Mouse (Mus musculus): ENCODE measurements around the gene Ncoa4. TPM values are rescaled to one million over a fixed set of nuclear protein-coding genes. Genes with fewer than 3 reads are reported as not detected.

The Ncoa4 gene
- polyA plus RNA-seq, 1 experiment from 2014 or later: 126 TPM

DNA sequence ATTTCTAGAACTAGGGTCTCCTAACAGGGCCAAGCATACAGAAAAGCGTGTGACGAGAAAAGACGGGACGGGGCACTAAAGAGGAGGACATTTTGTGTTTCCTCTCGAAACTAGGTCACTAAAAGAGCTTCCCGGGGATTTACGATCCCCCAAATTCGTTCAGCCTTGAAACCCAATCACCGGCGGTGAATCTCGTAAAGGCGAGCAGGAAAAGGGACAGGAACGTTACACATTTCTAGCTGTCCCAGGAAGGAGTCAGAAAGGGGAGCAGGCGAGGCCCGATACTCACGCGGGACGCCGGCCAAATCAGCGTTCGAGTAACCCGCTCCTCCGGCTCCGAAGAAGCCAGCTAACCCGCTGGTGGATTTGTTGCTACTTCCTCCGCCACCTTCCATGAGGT lies 41.7 kb downstream of the Ncoa4 start:
- peaks cover 19% of the 10 kb centered on the region for H3K36me3 ChIP-seq (ENCODE audit: control insufficient read depth, insufficient read depth, low read length)
- peak overlapping the region; percentile 80 for H3K4me2 ChIP-seq (ENCODE audit: low read length)
- H3K4me3 ChIP-seq (replicated peaks; ENCODE audit: low read depth, low read length): peak overlapping the region; percentile 97
- DNase-seq: peak; percentile 24
- H3K4me1 ChIP-seq (ENCODE audit: control insufficient read depth, insufficient read depth, low read length): peaks cover 19% of the 10 kb centered on the region
- H3K27ac ChIP-seq (replicated peaks; ENCODE audit: low read depth, low read length): no peak overlapping the region
- no peaks in the 10 kb centered on the region for H3K27me3 ChIP-seq (ENCODE audit: control insufficient read depth, insufficient read depth, low read length)
- WGBS: under 1% methylated on average over 25 of the region's 26 CpGs
- peak overlapping the region; percentile 93 for H3K9ac ChIP-seq (replicated peaks; ENCODE audit: low read length)
- no peak for ATAC-seq (ENCODE audit: low FRiP score, low TSS enrichment)
- H3K9me3 ChIP-seq (ENCODE audit: control insufficient read depth, low read length): no peaks in the 10 kb centered on the region

DNA sequence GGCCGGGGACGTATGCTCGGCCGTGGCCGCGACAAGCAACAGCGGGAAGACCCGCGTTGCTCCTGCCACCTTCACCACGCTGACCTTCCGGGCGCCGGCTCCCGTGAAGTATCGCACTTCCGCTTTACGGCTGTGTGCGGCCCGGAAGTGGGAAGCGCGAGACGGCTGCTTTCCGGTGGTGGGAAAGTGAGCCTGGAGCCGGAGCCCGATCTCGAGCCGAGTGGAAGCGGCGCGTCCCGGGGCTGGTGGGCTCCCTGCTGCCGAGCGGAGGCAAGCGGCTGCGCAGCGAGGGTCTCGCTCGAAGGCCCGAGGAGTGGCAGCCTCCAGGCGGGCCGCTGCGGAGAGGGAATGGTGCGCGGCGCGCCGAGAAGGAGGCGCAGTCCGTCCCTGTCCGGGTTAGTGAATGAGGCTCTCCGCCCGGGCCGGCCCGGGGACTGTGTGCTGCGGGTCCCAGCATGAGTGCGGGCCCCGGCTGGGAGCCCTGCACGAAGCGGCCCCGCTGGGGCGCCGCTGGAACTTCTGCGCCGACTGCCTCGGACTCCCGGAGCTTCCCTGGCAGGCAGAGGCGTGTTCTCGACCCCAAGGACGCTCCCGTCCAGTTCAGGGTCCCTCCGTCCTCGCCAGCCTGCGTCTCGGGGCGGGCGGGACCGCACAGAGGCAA lies 42.3 kb downstream of the Ncoa4 start, which contains the start of the genes Timm23 and Parg:
TSS of gene Timm23 (minus strand) at position 108 of the 661 bp plus-strand sequence.
TSS of gene Parg (plus strand) at position 159 of the 661 bp plus-strand sequence.
- H3K27ac ChIP-seq (replicated peaks; ENCODE audit: low read depth, low read length): peak within 1 kb of the TSS; percentile 68
- DNase-seq (peak; percentile 94), ATAC-seq (ENCODE audit: low FRiP score, low TSS enrichment) (peak; percentile 90)
- H3K36me3 ChIP-seq (ENCODE audit: control insufficient read depth, insufficient read depth, low read length): peaks cover 16% of the 10 kb centered on the region
- no peaks in the 10 kb centered on the region for H3K27me3 ChIP-seq (ENCODE audit: control insufficient read depth, insufficient read depth, low read length)
- H3K4me1 ChIP-seq (ENCODE audit: control insufficient read depth, insufficient read depth, low read length): peaks cover 19% of the 10 kb centered on the region
- under 1% methylated on average over 71 of the region's 77 CpGs for WGBS
- peak within 1 kb of the TSS; percentile 90 for H3K4me2 ChIP-seq (ENCODE audit: low read length)
- H3K9me3 ChIP-seq (ENCODE audit: control insufficient read depth, low read length): no peaks in the 10 kb centered on the region
- H3K4me3 ChIP-seq (replicated peaks; ENCODE audit: low read depth, low read length): peak within 1 kb of the TSS; percentile 97
- peak within 1 kb of the TSS; percentile 93 for H3K9ac ChIP-seq (replicated peaks; ENCODE audit: low read length)

DNA sequence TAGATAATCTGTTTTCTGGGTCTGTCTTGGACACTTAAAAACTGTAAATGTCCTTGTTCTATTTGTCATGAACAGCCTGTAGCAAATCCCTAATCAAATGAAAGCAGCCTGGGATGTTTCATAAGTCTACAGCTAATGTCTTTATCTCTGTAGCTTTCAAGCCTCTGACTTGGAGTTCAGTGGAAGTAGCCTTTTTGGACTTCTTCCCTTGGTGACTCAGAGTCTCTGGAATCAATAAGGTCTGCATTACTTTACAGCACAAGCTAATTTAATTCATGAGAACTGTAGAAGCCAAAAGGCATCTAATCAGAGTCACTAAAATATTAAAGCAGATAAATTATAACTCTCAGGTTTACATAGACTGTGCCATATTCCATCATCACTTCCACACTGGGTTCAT lies 66.9 kb downstream of the Ncoa4 start:
- no peak for ATAC-seq (ENCODE audit: low FRiP score, low TSS enrichment)

DNA sequence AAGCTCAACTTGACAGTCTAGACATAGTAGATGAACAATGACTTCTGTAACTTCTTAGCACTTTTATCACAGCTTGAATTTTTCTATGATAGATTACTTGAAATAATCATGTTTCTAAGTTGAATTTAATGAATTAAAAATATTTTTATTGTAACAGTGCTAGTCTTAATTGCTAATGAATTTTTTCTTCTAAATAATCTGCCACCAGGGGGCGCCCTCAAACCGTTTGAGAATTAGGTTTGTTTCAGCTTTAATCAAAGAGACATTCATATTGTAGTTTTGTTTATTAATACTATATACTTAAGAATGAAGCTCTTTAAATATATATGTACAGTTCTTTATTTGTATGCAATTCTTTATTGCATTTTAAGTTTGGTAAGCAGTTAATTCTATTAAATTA lies 69.3 kb downstream of the Ncoa4 start:
- no peak overlapping the region for H3K4me2 ChIP-seq (ENCODE audit: low read length)
- H3K4me3 ChIP-seq (replicated peaks; ENCODE audit: low read depth, low read length): no peak overlapping the region
- H3K27ac ChIP-seq (replicated peaks; ENCODE audit: low read depth, low read length): no peak overlapping the region
- no peaks in the 10 kb centered on the region for H3K4me1 ChIP-seq (ENCODE audit: control insufficient read depth, insufficient read depth, low read length)
- peak; percentile 90 for DNase-seq
- H3K9me3 ChIP-seq (ENCODE audit: control insufficient read depth, low read length): no peaks in the 10 kb centered on the region
- no peak overlapping the region for H3K9ac ChIP-seq (replicated peaks; ENCODE audit: low read length)
- ATAC-seq (ENCODE audit: low FRiP score, low TSS enrichment): no peak
- WGBS: under 1% methylated on average over 2 of the region's 2 CpGs
- H3K36me3 ChIP-seq (ENCODE audit: control insufficient read depth, insufficient read depth, low read length): peaks cover 12% of the 10 kb centered on the region; the same call in 1 of the 2 replicates
- H3K27me3 ChIP-seq (ENCODE audit: control insufficient read depth, insufficient read depth, low read length): no peaks in the 10 kb centered on the region

More for the DNA sequence above, 66.9 kb downstream of the Ncoa4 start:
- no peak overlapping the region for H3K4me2 ChIP-seq (ENCODE audit: low read length)
- no peak overlapping the region for H3K27ac ChIP-seq (replicated peaks; ENCODE audit: low read depth, low read length)
- no peaks in the 10 kb centered on the region for H3K9me3 ChIP-seq (ENCODE audit: control insufficient read depth, low read length)
- H3K4me1 ChIP-seq (ENCODE audit: control insufficient read depth, insufficient read depth, low read length): no peaks in the 10 kb centered on the region
- peaks cover 12% of the 10 kb centered on the region; the same call in 1 of the 2 replicates for H3K36me3 ChIP-seq (ENCODE audit: control insufficient read depth, insufficient read depth, low read length)
- H3K27me3 ChIP-seq (ENCODE audit: control insufficient read depth, insufficient read depth, low read length): no peaks in the 10 kb centered on the region
- H3K4me3 ChIP-seq (replicated peaks; ENCODE audit: low read depth, low read length): no peak overlapping the region
- H3K9ac ChIP-seq (replicated peaks; ENCODE audit: low read length): no peak overlapping the region
- no peak for DNase-seq

Other genes starting within 250 kb of the Ncoa4 start
- gene Galnt15, start 130.9 kb upstream of the Ncoa4 start, polyA plus RNA-seq (2014; fragmentation: Nextera tagmentation; extraction: Ambion mirVana): 0.25 and 0.39 TPM in 2 replicates
- gene Oxnad1, start 74.5 kb upstream of the Ncoa4 start, polyA plus RNA-seq (2014; fragmentation: Nextera tagmentation; extraction: Ambion mirVana): 11.7 and 16.4 TPM in 2 replicates
- gene Dph3, start 74.1 kb upstream of the Ncoa4 start, polyA plus RNA-seq (2014; fragmentation: Nextera tagmentation; extraction: Ambion mirVana): 81.2 and 93.2 TPM in 2 replicates
- not detected in 2 replicates for gene Msmb, start 17.8 kb upstream of the Ncoa4 start, polyA plus RNA-seq (2014; fragmentation: Nextera tagmentation; extraction: Ambion mirVana)
- 214 and 233 TPM in 2 replicates for gene Timm23, start 42.0 kb downstream of the Ncoa4 start, polyA plus RNA-seq (2014; fragmentation: Nextera tagmentation; extraction: Ambion mirVana)
- gene Parg, start 42.1 kb downstream of the Ncoa4 start, polyA plus RNA-seq (2014; fragmentation: Nextera tagmentation; extraction: Ambion mirVana): 31.5 and 49.6 TPM in 2 replicates
- gene Ogdhl, start 162.2 kb downstream of the Ncoa4 start, polyA plus RNA-seq (2014; fragmentation: Nextera tagmentation; extraction: Ambion mirVana): 18.8 and 22.9 TPM in 2 replicates
- not detected in 2 replicates for gene 1700024G13Rik, start 228.5 kb downstream of the Ncoa4 start, polyA plus RNA-seq (2014; fragmentation: Nextera tagmentation; extraction: Ambion mirVana)

Data from midbrain, embryonic 14.5 days (tissue).